Mouse (Mus musculus): ENCODE results near the gene Dnajc9. TPM values are rescaled to one million over a fixed set of nuclear protein-coding genes. Genes with fewer than 3 reads are reported as not detected.

Gene Dnajc9
- 1 to 10 TPM; 9.1 to 9.3 TPM for total RNA-seq (2021)
- long read RNA-seq, experiment 1, transcript Dnajc9-201 (5 exons, 1,631 nt), result major isoform, 6 of 8 reads
- long read RNA-seq, experiment 1, partial matches to known transcripts, result 2 of 8 reads
- long read RNA-seq, experiment 1, other reads (novel, unspliced or antisense), result 0 of 8 reads
- long read RNA-seq, experiment 2, transcript Dnajc9-201 (5 exons, 1,631 nt), result major isoform, 8 of 12 reads
- long read RNA-seq, experiment 2, partial matches to known transcripts, result 3 of 12 reads
- long read RNA-seq, experiment 2, other reads (novel, unspliced or antisense), result 1 of 12 reads

GRCm38 (mm10) chr14:20388441-20389129 is at the start of gene Dnajc9:
Dnajc9 (minus strand) TSS chr14:20388910.
- DNase-seq, result peak; percentile 93

DNA sequence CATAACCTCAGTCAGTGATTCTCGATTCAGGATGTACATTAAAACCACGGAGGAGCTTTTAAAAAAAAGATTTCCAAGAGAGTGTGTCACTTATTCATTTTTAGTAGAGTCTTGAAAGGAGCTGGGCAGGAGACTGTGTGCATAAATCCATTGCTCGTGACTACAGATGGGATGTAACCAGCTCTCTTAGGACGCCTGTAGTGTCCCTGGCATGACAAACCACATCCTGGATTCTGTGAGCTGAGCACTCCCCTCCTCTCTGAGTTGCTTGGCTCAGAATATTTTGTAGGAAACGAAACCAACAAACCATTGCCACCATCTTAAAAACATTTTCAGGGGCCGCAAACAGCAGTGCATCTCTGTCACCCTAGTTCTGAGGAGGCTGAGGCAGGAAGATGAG is 48.3 kb upstream of the Dnajc9 start:
- DNase-seq, result no peak

DNA sequence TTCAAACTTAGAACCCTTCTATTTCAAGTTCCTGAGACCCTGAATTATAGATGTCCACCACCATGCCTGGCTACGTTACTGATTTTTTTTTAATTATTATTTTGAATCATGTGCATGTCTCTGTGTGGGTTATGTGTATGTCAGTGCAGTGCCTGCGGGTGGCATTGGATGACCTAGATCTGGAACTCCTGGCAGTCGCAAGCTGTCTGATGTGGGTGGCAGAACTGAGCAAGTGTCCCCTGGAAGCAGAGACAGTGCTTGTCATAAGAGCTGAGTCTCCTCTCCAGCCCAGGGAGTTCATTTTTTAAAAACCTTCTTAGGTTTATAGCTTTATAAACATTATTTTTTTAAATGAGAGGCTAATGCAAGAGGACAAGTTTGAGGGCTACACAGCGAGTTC is 43.7 kb upstream of the Dnajc9 start:
- DNase-seq, result peak; percentile 33

GRCm38 (mm10) chr14:20431726-20432125 is 43.0 kb upstream of the Dnajc9 start:
- peak; percentile 39 for DNase-seq

- DNase-seq, result no peak
These were observed 41.1 kb upstream of the Dnajc9 start for GRCm38 (mm10) chr14:20429833-20430232.

DNA sequence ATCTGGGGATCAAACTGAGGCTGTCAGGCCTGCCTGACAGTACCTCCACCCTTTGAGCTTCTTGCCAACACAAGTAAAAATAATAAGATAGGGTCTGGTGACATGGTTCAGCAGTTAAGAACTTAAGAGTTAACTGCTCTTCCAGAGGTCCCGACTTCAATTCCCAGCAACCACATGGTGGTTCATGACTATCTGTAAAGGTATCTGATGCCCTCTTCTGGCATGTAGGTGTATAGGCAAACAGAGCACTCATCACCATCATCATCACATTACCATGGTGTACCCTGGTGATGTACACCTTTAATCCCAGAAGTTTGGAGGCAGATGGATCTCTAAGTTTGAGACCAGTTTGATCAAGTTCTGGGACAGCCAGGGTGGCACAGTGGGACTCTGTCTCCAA is 39.9 kb upstream of the Dnajc9 start:
- no peak for DNase-seq

- DNase-seq, result no peak
These were observed 34.3 kb upstream of the Dnajc9 start for GRCm38 (mm10) chr14:20423046-20423445.

DNA sequence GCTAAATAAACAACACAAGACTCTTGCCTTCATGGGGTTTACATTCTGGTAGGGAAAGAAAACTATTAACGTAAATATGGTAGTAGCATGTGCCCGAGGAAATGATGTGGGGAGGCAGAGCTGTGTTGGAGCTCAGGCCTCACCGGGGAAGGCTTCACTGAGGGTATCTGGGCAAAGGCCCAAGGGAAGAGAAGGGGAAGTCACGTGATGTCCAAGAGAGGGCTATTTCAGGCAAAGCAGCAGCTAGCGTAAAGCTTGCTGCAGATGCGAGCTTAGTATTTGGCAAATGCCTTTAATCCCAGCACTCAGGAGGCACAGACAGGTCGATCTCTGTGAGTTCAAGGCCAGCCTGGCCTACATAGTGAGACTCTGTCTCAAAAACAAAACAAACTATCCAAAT is 33.5 kb upstream of the Dnajc9 start:
- DNase-seq, result no peak

DNA sequence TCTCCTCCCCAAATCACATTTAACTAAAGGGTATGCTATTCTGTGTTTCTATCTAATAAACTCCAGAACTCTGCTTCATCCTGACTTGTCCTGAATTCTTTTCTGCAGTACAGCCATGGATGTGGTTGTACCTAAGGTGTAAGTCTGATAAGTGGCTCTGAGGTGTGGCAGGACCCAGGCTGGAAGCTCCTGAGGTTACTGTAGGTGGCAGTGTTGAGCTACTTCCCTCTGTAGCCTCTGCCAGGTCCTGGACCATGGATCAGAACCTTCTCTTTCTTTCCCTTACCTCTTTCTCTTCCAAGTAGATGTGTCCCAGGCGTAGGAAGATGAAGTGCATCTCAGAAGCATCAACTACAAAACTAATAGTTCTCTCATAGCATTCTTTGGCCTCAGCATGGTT is 11.4 kb upstream of the Dnajc9 start:
- DNase-seq, result no peak

DNA sequence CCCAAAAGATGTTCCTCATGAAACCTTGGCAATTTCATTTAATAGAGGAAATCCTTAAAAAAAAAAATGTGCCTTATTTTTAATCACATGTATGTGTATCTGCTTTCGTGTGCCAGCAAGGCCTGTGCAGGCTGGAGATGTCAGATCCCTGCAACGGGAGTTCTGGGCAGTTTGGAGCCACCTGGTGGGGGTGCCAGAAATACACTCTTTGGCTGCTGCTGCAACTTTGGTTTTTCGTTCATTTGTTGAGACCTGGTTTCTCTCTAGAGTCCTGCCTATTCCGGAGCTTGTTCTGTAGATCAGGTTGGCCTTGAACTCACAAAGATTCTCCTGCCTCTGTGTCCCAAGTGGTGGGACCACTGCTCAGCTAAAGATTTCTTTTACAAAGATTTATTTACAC is 10.2 kb upstream of the Dnajc9 start:
- DNase-seq, result no peak

- DNase-seq, result no peak
These were observed 8.5 kb upstream of the Dnajc9 start for GRCm38 (mm10) chr14:20397220-20397619.

DNA sequence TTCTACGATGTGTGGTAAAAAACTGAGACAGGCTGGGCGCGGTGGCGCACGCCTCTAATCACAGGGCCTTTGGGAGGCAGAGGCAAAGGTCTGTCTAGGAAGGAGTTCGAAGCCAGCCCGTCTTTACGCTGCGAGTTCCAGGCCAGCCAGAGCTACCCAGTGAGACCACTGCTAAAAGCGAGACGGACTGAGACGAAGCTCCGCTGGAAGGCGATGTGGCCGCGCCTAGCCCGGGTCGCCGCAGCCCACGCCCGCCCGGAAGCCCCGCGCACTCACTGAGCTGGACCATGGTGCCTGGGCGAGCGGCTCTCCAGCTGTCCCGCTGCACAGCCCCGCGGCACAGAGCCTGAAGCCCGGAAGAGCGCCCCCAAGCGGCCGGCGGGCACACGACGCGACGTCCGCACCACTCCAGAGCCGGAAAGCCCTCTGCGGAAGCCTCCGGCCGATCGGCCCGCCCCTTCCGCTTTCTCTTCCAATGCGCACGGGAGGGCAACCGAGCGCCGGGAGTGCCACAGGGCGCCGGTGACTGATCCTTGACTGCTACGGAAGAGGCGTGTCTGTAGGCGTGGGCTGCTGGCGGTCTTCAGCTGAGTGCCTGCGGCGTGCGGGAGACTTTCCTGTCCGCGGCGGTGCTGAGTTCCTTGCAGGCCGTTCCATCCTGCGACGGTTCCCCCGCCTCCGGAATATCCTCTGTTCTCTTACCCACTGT is 4.6 kb upstream of the Dnajc9 start, which contains the start of gene Mrps16:
Gene Mrps16, minus strand, starts transcription at position 430 of the 709 bp plus-strand sequence.
- peak; percentile 97 for DNase-seq

DNA sequence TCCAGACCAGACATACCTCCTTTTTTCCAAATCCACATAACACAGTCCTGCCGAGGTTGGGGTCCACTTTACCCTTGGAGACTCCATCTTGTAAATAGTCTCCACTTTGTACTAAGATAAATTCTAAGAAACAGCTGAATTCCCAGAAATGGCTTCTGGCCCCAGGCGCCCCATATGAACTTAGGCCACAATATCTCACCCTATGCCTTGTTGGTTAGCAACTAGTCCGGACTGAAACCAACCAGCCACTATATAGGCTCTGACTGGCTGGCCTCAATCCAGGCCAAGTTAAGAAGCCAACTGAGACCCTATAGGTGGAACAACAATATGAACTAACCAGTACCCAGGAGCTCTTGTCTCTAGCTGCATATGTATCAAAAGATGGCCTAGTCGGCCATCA is 3.6 kb upstream of the Dnajc9 start:
- no peak for DNase-seq

DNA sequence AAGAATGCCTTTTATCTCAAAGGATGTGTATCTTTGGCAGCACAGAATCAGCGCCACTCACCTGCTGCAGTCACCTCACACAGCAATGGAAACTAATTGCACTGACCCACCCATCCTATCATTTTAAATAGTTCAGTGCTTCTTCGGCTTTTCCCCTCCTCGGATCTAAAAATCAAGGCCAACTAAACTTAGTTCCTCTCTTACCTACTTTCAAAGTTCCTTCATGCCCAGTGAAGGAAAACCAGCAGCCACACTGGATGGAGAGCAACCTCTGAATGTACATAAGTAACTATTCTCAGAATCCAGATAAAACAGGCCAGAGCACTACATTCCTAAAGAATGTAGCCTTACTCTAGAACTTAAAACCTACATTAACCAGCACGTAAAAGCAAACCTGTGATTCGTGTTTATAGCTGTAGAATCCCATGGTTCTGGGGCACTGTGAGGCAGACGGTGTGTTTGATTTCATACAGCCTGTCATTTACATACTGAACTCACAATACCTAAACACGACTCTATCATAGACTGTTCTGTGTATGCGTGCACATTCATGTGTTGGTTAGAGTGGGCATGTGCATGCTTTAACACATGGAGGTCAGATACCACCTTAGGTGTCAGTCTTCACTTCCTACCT is 853 bp upstream of the Dnajc9 start:
- DNase-seq, result no peak

- DNase-seq, result no peak
These were observed 8.8 kb downstream of the Dnajc9 start for GRCm38 (mm10) chr14:20379753-20380430.

- no peak for DNase-seq
These were observed 9.5 kb downstream of the Dnajc9 start for GRCm38 (mm10) chr14:20379087-20379640.

- peak; percentile 16 for DNase-seq
These were observed 10.2 kb downstream of the Dnajc9 start for GRCm38 (mm10) chr14:20378313-20379061.

DNA sequence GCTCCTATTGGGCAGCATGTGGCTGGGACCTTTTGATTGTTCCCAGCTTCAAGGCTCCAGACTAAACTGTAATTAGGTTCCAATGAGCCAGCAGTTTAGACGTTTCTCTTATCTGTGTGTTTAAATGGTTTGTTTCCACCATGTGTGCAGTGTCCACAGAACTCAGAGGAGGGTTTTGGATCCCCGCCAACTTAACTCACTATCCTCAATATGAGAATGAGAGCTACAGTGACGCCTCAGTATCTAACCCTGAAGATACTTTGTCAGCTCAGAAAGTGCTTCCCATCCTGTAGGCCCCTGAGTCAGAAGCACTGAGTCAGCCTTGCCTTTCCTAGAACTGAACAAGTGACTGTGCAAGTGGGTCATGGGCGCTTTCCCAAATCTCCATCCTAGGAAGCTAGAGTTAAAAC is 11.6 kb downstream of the Dnajc9 start:
- no peak for DNase-seq

DNA sequence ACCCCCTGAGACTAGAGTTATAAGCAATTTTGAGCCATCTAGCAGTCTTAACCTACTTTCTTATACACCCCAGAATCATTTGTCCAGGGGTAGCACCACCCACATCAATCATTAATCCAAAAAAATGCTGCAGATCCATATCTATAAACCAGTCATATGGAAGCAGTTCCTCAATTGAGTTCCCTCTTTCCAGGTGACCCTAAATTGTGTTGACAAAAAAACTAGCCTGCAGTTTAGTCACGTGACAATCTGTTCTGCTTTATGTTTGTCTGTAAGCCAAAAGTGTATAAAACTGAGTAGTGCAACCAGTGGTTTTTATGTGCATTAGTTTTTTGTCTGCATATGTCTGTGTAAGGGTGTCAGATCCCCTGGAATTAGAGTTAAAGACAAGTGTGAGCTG is 16.9 kb downstream of the Dnajc9 start:
- no peak for DNase-seq

DNA sequence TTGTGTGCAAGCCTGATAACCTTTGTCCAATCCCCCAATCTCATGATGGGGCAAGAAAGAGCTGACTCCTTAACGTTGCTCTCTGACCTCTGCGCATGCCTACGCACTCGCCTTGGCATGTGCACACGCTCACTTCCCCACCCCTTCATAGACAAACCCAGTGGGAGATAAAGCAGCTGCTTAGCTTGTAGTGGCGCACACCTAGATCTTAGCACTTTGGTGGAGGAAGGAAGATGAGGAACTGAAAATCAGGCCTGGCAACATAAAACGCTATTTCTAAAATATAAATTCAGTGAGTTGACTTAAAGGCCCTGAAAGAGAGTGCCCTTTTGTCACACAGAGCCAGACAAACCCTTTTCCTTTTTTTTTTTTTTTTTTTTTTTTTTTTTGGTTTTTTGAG is 17.9 kb downstream of the Dnajc9 start:
- DNase-seq, result no peak

DNA sequence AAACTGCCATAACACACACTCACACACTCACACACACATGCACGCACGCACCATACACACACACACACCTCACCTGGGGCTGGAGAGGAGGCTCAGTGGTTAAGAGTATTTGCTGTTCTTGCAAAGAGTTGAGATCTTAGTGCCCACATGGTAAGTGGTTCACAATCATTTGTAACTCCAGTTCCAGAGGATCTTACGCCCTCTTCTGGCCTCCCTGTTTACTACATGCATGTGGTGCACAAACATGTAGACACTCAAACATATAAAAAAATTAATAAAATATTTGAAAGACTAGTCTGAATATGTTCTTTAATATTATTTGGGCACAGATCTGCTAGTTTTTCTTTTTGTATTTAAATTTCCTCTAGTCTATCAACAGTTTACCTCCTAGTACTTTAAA is 20.4 kb downstream of the Dnajc9 start:
- no peak for DNase-seq
